Mouse (Mus musculus) kidney, embryonic 15.5 days (tissue): ENCODE measurements around the gene Btd. TPM values are rescaled to one million over a fixed set of nuclear protein-coding genes. Genes with fewer than 3 reads are reported as not detected.
A peak's percentile ranks its signal among the peaks of the same experiment; 100 is the strongest.

Experiments
- ATAC-seq: fragments of 200-750 bp; cut with Nextera tagmentation; replicated peaks from 2 replicates; pipeline ENCODE4 v1.8.0; 2017; ENCODE audit warnings: moderate TSS enrichment; ENCODE audit not compliant: low FRiP score
- H3K27ac ChIP-seq: fragments of 300-500 bp; sonication (generic); 2 replicates; pipeline ENCODE4 v1.5.1; 2015; ENCODE audit warnings: mild to moderate bottlenecking, inconsistent platforms
- H3K27me3 ChIP-seq: fragments of 300-500 bp; sonication (generic); 2 replicates; pipeline ENCODE4 v1.6.1; 2015; ENCODE audit warnings: inconsistent platforms
- H3K36me3 ChIP-seq: fragments of 300-500 bp; sonication (generic); 2 replicates; pipeline ENCODE4 v1.6.1; 2015; ENCODE audit warnings: inconsistent platforms
- H3K4me1 ChIP-seq: fragments of 300-500 bp; sonication (generic); 2 replicates; pipeline ENCODE4 v1.6.1; 2015; ENCODE audit warnings: inconsistent platforms
- H3K4me2 ChIP-seq: fragments of 300-500 bp; sonication (generic); 2 replicates; pipeline ENCODE4 v1.6.1; 2015; ENCODE audit warnings: moderate library complexity, mild to moderate bottlenecking, inconsistent platforms
- H3K4me3 ChIP-seq: fragments of 300-500 bp; sonication (generic); replicated peaks from 2 replicates; pipeline ENCODE4 v1.5.1; 2015; ENCODE audit warnings: mild to moderate bottlenecking, inconsistent platforms
- H3K9ac ChIP-seq: fragments of 300-500 bp; sonication (generic); 2 replicates; pipeline ENCODE4 v1.6.1; 2015; ENCODE audit warnings: mild to moderate bottlenecking, inconsistent platforms
- H3K9me3 ChIP-seq: fragments of 300-500 bp; sonication (generic); replicated peaks from 2 replicates; pipeline ENCODE4 v1.6.1; 2016; ENCODE audit warnings: inconsistent platforms
- WGBS: fragments of 180-500 bp; shearing (Covaris S2); methylation state at CpG from one replicate; pipeline ENCODE4 v1.1.7; 2015; ENCODE audit warnings: mixed read lengths; 5-methylcytosine and 5-hydroxymethylcytosine counted together
- polyA plus RNA-seq: library from polyadenylated mRNA; unstranded; fragments of >200 nt; fragmentation: Nextera tagmentation; extraction: Ambion mirVana; gene quantifications from 2 replicates; pipeline ENCODE4 v1.2.1, GENCODE M21; 2015

Gene Btd
- polyA plus RNA-seq, 1 experiment from 2014 or later, result 39.4 TPM

DNA sequence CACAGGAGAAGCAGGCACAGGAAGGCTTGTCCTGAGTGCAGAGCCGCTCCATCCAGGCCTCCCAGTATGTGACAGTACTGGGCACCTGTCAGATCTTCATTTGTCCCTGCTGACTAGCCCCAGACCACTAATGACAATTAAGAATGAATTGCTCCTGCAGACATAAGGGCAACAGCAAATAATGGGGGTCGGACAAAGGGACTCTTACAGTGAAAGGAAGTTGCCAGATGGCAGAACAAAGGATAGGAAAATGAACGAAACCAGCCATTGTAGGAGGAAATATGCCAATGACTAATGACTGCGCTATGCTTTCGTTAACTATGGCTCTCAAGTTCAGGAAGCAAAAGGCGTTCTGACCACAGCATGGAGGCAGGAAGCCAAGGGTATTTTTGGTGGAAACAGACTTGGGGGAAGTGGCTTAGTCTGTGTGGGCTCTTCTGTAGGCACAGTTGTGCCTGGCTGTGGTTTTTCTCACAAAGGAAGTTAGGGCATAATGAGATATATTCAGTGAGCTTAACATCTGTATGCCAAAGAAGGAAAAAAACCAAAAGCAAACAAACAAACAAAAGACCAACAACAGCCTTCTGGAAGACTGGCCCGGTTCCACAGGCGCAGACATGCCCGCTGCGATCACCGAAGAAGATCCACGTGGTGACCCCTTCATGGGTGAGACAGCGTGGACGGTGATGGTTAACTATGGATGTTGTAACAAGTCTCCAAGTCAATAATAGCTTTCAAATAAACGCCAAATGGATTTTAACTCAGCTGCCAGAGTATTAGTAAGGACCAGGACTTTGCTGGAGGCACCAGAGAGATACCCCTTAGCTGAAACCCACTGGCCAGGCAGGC is 29.0 kb downstream of the Btd start:
- Histone ChIP-seq H3K9ac (no peak overlapping the region), H3K27me3 (no peaks in the 10 kb centered on the region), H3K36me3 (peaks cover 20% of the 10 kb centered on the region), H3K27ac (peak overlapping the region; percentile 48), H3K4me2 (no peak overlapping the region), H3K9me3 (no peaks in the 10 kb centered on the region), H3K4me1 (peaks cover 9% of the 10 kb centered on the region), H3K4me3 (no peak overlapping the region)
- ATAC-seq, result no peak; the same call in 1 of the 2 replicates
- WGBS, result 76% methylated on average over 15 of the region's 15 CpGs

GRCm38 (mm10) chr14:31671635-31672320 is 30.9 kb downstream of the Btd start:
- H3K36me3 ChIP-seq, result peaks cover 13% of the 10 kb centered on the region
- H3K9ac ChIP-seq, result no peak overlapping the region
- H3K4me2 ChIP-seq, result no peak overlapping the region
- ATAC-seq, result no peak
- no peaks in the 10 kb centered on the region for H3K27me3 ChIP-seq
- H3K27ac ChIP-seq, result no peak overlapping the region
- 67% methylated on average over 10 of the region's 10 CpGs for WGBS
- no peak overlapping the region for H3K4me3 ChIP-seq
- 0 out of 2 replicates have a peak, but pooled peaks cover 5% of the 10 kb centered on the region for H3K4me1 ChIP-seq
- H3K9me3 ChIP-seq, result no peaks in the 10 kb centered on the region

DNA sequence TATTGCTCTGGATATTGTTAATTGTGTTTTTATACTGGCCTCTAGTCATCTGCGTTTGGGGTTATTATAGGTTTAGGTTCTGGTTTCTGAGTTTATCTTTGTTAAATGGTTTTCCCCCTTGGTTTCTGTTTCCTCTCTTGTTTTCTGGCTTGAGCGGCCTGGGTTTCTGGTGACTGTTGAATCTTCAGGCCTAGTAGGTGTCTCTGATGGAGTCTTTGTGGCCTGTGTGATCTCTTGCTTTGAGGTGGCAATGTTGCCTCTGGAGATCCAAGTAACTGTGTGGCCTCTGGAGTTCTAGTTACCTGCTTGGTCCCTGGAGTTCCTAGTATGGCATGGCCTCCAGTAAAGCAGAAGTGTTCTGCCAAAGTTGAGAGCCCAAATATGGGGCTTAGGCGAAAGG is 39.8 kb downstream of the Btd start:
- Histone ChIP-seq H3K27ac (no peak overlapping the region), H3K4me3 (no peak overlapping the region), H3K9me3 (no peaks in the 10 kb centered on the region), H3K4me2 (no peak overlapping the region), H3K9ac (no peak overlapping the region), H3K36me3 (no peaks in the 10 kb centered on the region), H3K4me1 (peaks cover 10% of the 10 kb centered on the region; the same call in 1 of the 2 replicates), H3K27me3 (no peaks in the 10 kb centered on the region)
- ATAC-seq, result no peak
- 89% methylated on average over 3 of the region's 3 CpGs for WGBS

GRCm38 (mm10) chr14:31681291-31681690 is 40.5 kb downstream of the Btd start:
- no peaks in the 10 kb centered on the region for H3K9me3 ChIP-seq
- 86% methylated on average over 9 of the region's 9 CpGs for WGBS
- H3K27me3 ChIP-seq, result no peaks in the 10 kb centered on the region
- H3K4me2 ChIP-seq, result no peak overlapping the region
- no peak overlapping the region for H3K4me3 ChIP-seq
- no peak for ATAC-seq
- H3K9ac ChIP-seq, result no peak overlapping the region
- no peaks in the 10 kb centered on the region for H3K36me3 ChIP-seq
- H3K27ac ChIP-seq, result no peak overlapping the region
- H3K4me1 ChIP-seq, result peaks cover 10% of the 10 kb centered on the region; the same call in 1 of the 2 replicates

- Histone ChIP-seq H3K27me3 (no peaks in the 10 kb centered on the region), H3K4me3 (no peak overlapping the region), H3K27ac (no peak overlapping the region), H3K4me1 (peaks cover 10% of the 10 kb centered on the region; the same call in 1 of the 2 replicates), H3K4me2 (no peak overlapping the region), H3K9ac (no peak overlapping the region), H3K36me3 (no peaks in the 10 kb centered on the region), H3K9me3 (no peaks in the 10 kb centered on the region)
- 62% methylated on average over 5 of the region's 5 CpGs for WGBS
- ATAC-seq, result no peak
Measured at GRCm38 (mm10) chr14:31681931-31682555, 41.2 kb downstream of the Btd start.

- 75% methylated on average over 2 of the region's 2 CpGs for WGBS
- H3K27ac ChIP-seq, result no peak overlapping the region
- no peaks in the 10 kb centered on the region for H3K36me3 ChIP-seq
- H3K9me3 ChIP-seq, result no peaks in the 10 kb centered on the region
- H3K4me3 ChIP-seq, result no peak overlapping the region
- ATAC-seq, result 0 out of 2 replicates have a peak, but pooled peaks have one; percentile 40
- H3K4me1 ChIP-seq, result peaks cover 10% of the 10 kb centered on the region; the same call in 1 of the 2 replicates
- no peak overlapping the region for H3K9ac ChIP-seq
- no peak overlapping the region for H3K4me2 ChIP-seq
- no peaks in the 10 kb centered on the region for H3K27me3 ChIP-seq
Measured at GRCm38 (mm10) chr14:31683610-31684009, 42.8 kb downstream of the Btd start.

GRCm38 (mm10) chr14:31684343-31685040 is 43.7 kb downstream of the Btd start:
- Histone ChIP-seq H3K9ac (no peak overlapping the region), H3K36me3 (no peaks in the 10 kb centered on the region), H3K4me3 (no peak overlapping the region), H3K9me3 (no peaks in the 10 kb centered on the region), H3K4me2 (no peak overlapping the region), H3K27me3 (no peaks in the 10 kb centered on the region), H3K4me1 (peaks cover 10% of the 10 kb centered on the region; the same call in 1 of the 2 replicates), H3K27ac (no peak overlapping the region)
- no peak for ATAC-seq
- WGBS, result 66% methylated on average over 7 of the region's 7 CpGs

- Histone ChIP-seq H3K9me3 (no peaks in the 10 kb centered on the region), H3K4me1 (peaks cover 10% of the 10 kb centered on the region; the same call in 1 of the 2 replicates), H3K36me3 (no peaks in the 10 kb centered on the region), H3K4me2 (no peak overlapping the region), H3K9ac (no peak overlapping the region), H3K27ac (no peak overlapping the region), H3K4me3 (no peak overlapping the region), H3K27me3 (no peaks in the 10 kb centered on the region)
- WGBS, result 84% methylated on average over 10 of the region's 10 CpGs
- no peak for ATAC-seq
Measured at GRCm38 (mm10) chr14:31685680-31686079, 44.9 kb downstream of the Btd start.

GRCm38 (mm10) chr14:31686231-31686630 is 45.4 kb downstream of the Btd start:
- Histone ChIP-seq H3K4me2 (no peak overlapping the region), H3K4me3 (no peak overlapping the region), H3K27ac (no peak overlapping the region), H3K36me3 (no peaks in the 10 kb centered on the region), H3K9ac (no peak overlapping the region), H3K27me3 (no peaks in the 10 kb centered on the region), H3K4me1 (peaks cover 10% of the 10 kb centered on the region; the same call in 1 of the 2 replicates), H3K9me3 (no peaks in the 10 kb centered on the region)
- ATAC-seq, result no peak
- WGBS, result 100% methylated on average over 1 of the region's 1 CpGs

- H3K4me1 ChIP-seq, result no peaks in the 10 kb centered on the region
- H3K4me3 ChIP-seq, result no peak overlapping the region
- ATAC-seq, result no peak
- H3K9me3 ChIP-seq, result no peaks in the 10 kb centered on the region
- H3K27ac ChIP-seq, result no peak overlapping the region
- no peak overlapping the region for H3K4me2 ChIP-seq
- no peak overlapping the region for H3K9ac ChIP-seq
- H3K36me3 ChIP-seq, result peaks cover 5% of the 10 kb centered on the region; the same call in 1 of the 2 replicates
- WGBS, result 84% methylated on average over 6 of the region's 6 CpGs
- no peaks in the 10 kb centered on the region for H3K27me3 ChIP-seq
Measured at GRCm38 (mm10) chr14:31692536-31692935, 51.7 kb downstream of the Btd start.

- Histone ChIP-seq H3K36me3 (peaks cover 36% of the 10 kb centered on the region), H3K4me1 (no peaks in the 10 kb centered on the region), H3K9ac (no peak overlapping the region), H3K4me2 (no peak overlapping the region), H3K27me3 (no peaks in the 10 kb centered on the region), H3K4me3 (no peak overlapping the region), H3K27ac (no peak overlapping the region), H3K9me3 (no peaks in the 10 kb centered on the region)
- ATAC-seq, result no peak
- WGBS, result 83% methylated on average over 9 of the region's 9 CpGs
Measured at GRCm38 (mm10) chr14:31696206-31696984, 55.6 kb downstream of the Btd start.
